Mouse (Mus musculus) spleen, adult 2 months (tissue): ENCODE data around the gene Tmem19.

ENCODE experiments used
- CTCF ChIP-seq: fragments of 200-500 bp; IDR thresholded peaks from 2 replicates; pipeline ENCODE4 v1.5.1; 2011; ENCODE audit warnings: mild to moderate bottlenecking, inconsistent platforms; ENCODE audit not compliant: insufficient read depth, insufficient read length, insufficient replicate concordance; ENCODE audit errors: extremely low read depth
- POLR2A ChIP-seq: fragments of 200-500 bp; IDR thresholded peaks from 2 replicates; pipeline ENCODE4 v1.6.1; 2011; ENCODE audit warnings: low read depth, low read length, inconsistent platforms

DNA sequence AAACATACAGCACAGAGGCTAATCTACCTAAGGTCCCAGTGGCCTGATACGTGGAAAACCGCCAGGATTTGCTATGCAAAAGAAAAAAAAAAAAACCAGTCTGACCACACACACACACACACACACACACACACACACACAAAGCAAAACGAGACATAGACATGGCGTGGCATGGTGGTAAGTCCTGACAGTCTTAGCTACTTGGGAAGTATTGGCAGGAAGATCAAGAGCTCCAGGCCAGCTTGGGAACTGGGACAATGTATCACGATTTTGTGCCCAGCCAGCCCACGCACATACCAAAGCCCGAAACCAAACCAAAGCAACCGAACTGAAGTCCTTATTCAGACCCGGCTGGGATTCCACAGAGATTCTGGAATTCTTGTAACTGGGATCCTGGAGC, 28.8 kb downstream of the Tmem19 start:
- TF ChIP-seq POLR2A (no peak), CTCF (no peak)
